Mouse (Mus musculus) colon, adult 2 months (tissue): ENCODE measurements around the gene Cts6. TPM values are rescaled to one million over a fixed set of nuclear protein-coding genes. Genes with fewer than 3 reads are reported as not detected.

ENCODE experiments used
- polyA plus RNA-seq: library from polyadenylated mRNA; depleted of rRNA; stranded (reverse); fragments of >200 nt; gene quantifications from 2 replicates; pipeline ENCODE4 v1.2.3, GENCODE M21; 2012; rRNA removed

The Cts6 gene
- polyA plus RNA-seq: not detected in 2 replicates

DNA sequence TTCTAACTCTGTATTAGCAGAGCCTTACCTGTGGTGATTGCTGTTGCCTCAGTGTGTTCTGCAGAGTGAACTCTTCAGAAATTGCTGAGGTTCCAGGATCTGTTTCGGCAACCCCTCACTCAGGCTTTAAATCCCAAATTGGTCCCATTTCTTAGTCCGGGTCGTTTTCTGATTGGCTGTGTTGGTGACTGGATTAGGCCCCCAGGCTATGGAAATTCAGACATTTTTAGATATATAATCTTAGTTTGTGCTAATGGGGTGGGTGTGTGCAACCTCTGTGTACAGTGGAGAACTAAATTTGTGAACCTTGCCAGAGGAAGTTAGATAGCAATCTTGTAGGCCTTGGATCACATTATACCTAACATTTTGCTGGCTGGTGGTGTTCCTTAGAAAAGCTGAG is at the start of gene Cts6:
Gene Cts6 (minus strand): TSS at position 101 of the 400 bp plus-strand sequence.

DNA sequence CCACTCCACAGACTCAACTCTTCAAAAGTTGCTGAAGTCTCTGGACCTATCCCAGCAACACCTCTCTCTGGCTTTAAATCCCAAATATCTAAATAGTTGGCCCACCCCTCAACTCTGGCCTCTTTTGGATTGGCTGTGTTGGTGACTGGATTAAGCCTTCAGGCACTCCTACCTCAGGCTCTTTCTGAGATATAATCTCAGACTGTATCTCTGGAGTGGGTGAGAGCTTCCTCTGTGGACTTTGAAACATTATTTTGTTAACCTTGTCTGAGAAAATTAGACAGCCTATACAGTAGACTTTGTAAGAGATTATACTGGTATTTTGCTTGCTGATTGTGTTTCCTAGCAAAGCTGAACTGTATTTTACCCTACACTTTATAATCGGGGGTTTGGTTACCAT is 39.1 kb downstream of the Cts6 start, which contains the start of gene Ctsr:
Gene Ctsr (minus strand): TSS at position 101 of the 400 bp plus-strand sequence.

Other genes with a start within 250 kb of the Cts6 start
- gene Ctsj, start 197.5 kb downstream of the Cts6 start, polyA plus RNA-seq: not detected in 2 replicates
- gene Ctsq, start 162.8 kb downstream of the Cts6 start, polyA plus RNA-seq: not detected in 2 replicates
- not detected in 2 replicates for gene Ctsr, start 39.2 kb downstream of the Cts6 start, polyA plus RNA-seq
- not detected in 2 replicates for gene Cts8, start 51.9 kb upstream of the Cts6 start, polyA plus RNA-seq
- gene Gm49398, start 85.4 kb upstream of the Cts6 start, polyA plus RNA-seq: not detected in 2 replicates
- not detected in 2 replicates for gene Cts7, start 154.8 kb upstream of the Cts6 start, polyA plus RNA-seq